Mouse (Mus musculus): ENCODE data around the gene Olfr845. TPM values are rescaled to one million over a fixed set of nuclear protein-coding genes. Genes with fewer than 3 reads are reported as not detected.

Olfr845 gene
- not detected in 2 replicates for polyA plus RNA-seq (2012; rRNA removed)

DNA sequence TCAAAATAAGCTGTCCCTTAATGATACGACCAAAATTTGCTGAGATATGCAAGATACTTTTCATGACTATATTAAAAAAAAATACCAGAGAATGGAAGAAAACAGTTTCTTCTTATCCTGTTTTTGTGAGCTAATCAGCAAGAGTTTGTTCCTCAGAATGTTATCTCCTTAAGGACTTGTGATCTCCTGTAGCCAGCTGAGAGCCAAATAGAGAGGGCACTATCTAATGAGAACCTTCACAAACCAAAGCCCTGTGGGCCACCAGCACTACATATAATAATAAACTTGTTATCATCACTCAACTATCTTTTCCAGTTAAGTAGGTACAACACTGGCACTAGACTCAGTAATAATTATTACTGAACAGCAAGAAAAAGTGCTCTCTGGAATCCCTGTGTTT, at the start of gene Olfr845:
Olfr845 (plus strand) TSS at position 301 of the 400 bp plus-strand sequence.
- 68% methylated on average over 1 of the region's 1 CpGs for WGBS
- no peak for DNase-seq (ENCODE audit: low read depth in 1 of 2, low spot score in 2 of 2)
- no peaks in the 10 kb centered on the region for H3K27me3 ChIP-seq (ENCODE audit: control insufficient read depth, insufficient read depth, low read length)
- TF ChIP-seq POLR2A (IDR thresholded peaks at IDR 0.05; ENCODE audit: low read depth, low read length): no peak
- no peak for TF ChIP-seq CTCF (IDR thresholded peaks at IDR 0.05; ENCODE audit: extremely low read depth, insufficient read depth, insufficient read length, insufficient replicate concordance)
- H3K4me3 ChIP-seq (ENCODE audit: extremely low read depth, insufficient read depth, insufficient read length): no peak within 1 kb of the TSS
- H3K27ac ChIP-seq (ENCODE audit: insufficient read depth, low read length): no peak within 1 kb of the TSS
- no peaks in the 10 kb centered on the region for H3K4me1 ChIP-seq (ENCODE audit: control insufficient read depth, insufficient read depth, insufficient read length)
- no peaks in the 10 kb centered on the region for H3K36me3 ChIP-seq (ENCODE audit: control insufficient read depth, insufficient read depth, low read length)

DNA sequence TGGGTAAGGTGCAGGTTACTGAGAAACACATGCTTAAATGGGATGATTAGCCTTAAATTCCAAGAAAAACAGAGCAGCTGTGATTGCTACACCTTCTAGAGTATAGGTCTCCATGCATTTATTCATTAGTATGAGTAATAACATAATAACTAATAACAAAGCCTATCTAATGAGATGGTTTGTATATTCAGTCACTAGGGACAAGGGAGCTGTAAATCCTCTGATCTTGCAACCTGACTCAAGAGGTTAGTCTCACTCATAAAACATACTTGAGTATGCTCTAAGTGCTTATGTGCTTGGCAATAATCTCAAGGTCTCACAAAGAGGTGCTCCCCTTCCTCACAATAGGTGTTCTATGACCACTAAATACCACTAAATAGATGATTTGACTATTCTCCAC, 20.2 kb upstream of the Olfr845 start, which contains the start of gene Olfr844:
Olfr844 (plus strand) TSS at position 301 of the 400 bp plus-strand sequence.
- Histone ChIP-seq H3K27me3 (ENCODE audit: control insufficient read depth, insufficient read depth, low read length) (no peaks in the 10 kb centered on the region), H3K4me3 (ENCODE audit: extremely low read depth, insufficient read depth, insufficient read length) (no peak within 1 kb of the TSS), H3K4me1 (ENCODE audit: control insufficient read depth, insufficient read depth, insufficient read length) (no peaks in the 10 kb centered on the region), H3K27ac (ENCODE audit: insufficient read depth, low read length) (no peak within 1 kb of the TSS), H3K36me3 (ENCODE audit: control insufficient read depth, insufficient read depth, low read length) (no peaks in the 10 kb centered on the region)
- no peak for DNase-seq (ENCODE audit: low read depth in 1 of 2, low spot score in 2 of 2)
- TF ChIP-seq POLR2A (IDR thresholded peaks at IDR 0.05; ENCODE audit: low read depth, low read length) (no peak), CTCF (IDR thresholded peaks at IDR 0.05; ENCODE audit: extremely low read depth, insufficient read depth, insufficient read length, insufficient replicate concordance) (no peak)

DNA sequence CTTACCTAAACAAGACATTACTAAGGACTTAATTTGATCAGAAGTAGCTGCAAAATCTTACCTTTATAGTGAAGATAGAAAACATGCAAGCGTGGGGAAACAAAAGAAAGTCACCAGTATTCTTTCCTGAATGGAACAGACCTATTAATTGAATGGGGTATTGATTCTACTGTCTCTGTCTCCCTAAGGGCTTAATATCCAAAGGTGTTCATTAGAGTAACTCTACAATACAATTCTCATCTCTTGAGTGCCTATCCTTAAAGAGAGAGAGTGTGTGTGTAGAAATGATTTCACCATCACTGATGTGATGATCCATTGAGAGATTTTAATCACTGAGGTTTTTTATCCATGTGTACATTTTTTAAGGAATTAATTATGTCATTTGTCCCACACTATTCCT, 27.6 kb downstream of the Olfr845 start, which contains the start of gene Olfr846:
Olfr846 (minus strand) TSS at position 101 of the 400 bp plus-strand sequence.
- no peaks in the 10 kb centered on the region for H3K36me3 ChIP-seq (ENCODE audit: control insufficient read depth, insufficient read depth, low read length)
- no peak for TF ChIP-seq CTCF (IDR thresholded peaks at IDR 0.05; ENCODE audit: extremely low read depth, insufficient read depth, insufficient read length, insufficient replicate concordance)
- H3K27ac ChIP-seq (ENCODE audit: insufficient read depth, low read length): no peak within 1 kb of the TSS
- H3K4me1 ChIP-seq (ENCODE audit: control insufficient read depth, insufficient read depth, insufficient read length): no peaks in the 10 kb centered on the region
- DNase-seq (ENCODE audit: low read depth in 1 of 2, low spot score in 2 of 2): no peak
- WGBS: 50% methylated on average over 1 of the region's 1 CpGs
- H3K4me3 ChIP-seq (ENCODE audit: extremely low read depth, insufficient read depth, insufficient read length): no peak within 1 kb of the TSS
- no peaks in the 10 kb centered on the region for H3K27me3 ChIP-seq (ENCODE audit: control insufficient read depth, insufficient read depth, low read length)

DNA sequence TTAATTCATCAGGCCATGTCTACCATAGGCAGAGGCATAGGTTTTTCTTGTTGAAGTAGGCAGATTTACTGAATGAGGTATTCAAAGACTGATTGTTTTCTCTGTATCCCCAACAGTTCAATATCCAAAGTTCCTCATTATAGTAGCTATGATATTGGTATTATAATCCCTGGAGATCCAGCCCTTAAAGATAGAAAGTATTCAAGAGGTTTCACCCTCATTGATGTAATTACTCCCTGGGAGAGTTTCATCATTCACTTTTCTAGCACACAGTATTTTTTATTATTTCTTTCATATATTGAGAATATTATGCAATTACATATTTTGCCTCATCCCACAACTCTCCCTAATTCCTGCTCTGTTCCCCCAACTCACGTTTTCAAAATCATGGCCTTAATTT, 42.3 kb downstream of the Olfr845 start, which contains the start of gene Olfr847:
Olfr847 (minus strand) TSS at position 101 of the 400 bp plus-strand sequence.
- Histone ChIP-seq H3K27me3 (ENCODE audit: control insufficient read depth, insufficient read depth, low read length) (no peaks in the 10 kb centered on the region), H3K4me1 (ENCODE audit: control insufficient read depth, insufficient read depth, insufficient read length) (no peaks in the 10 kb centered on the region), H3K27ac (ENCODE audit: insufficient read depth, low read length) (no peak within 1 kb of the TSS), H3K4me3 (ENCODE audit: extremely low read depth, insufficient read depth, insufficient read length) (no peak within 1 kb of the TSS), H3K36me3 (ENCODE audit: control insufficient read depth, insufficient read depth, low read length) (no peaks in the 10 kb centered on the region)
- 59% methylated on average over 1 of the region's 1 CpGs for WGBS
- no peak for DNase-seq (ENCODE audit: low read depth in 1 of 2, low spot score in 2 of 2)
- no peak for TF ChIP-seq POLR2A (IDR thresholded peaks at IDR 0.05; ENCODE audit: low read depth, low read length)

Other genes starting within 250 kb of the Olfr845 start
- gene Olfr836, start 216.1 kb upstream of the Olfr845 start, polyA plus RNA-seq (2012; rRNA removed): not detected in 2 replicates
- not detected in 2 replicates for gene Olfr837, start 200.1 kb upstream of the Olfr845 start, polyA plus RNA-seq (2012; rRNA removed)
- gene Olfr839-ps1, start 159.1 kb upstream of the Olfr845 start, polyA plus RNA-seq (2012; rRNA removed): not detected in 2 replicates
- not detected in 2 replicates for gene Olfr843, start 84.5 kb upstream of the Olfr845 start, polyA plus RNA-seq (2012; rRNA removed)
- not detected in 2 replicates for gene Olfr844, start 20.1 kb upstream of the Olfr845 start, polyA plus RNA-seq (2012; rRNA removed)
- not detected in 2 replicates for gene Olfr846, start 27.5 kb downstream of the Olfr845 start, polyA plus RNA-seq (2012; rRNA removed)
- not detected in 2 replicates for gene Olfr847, start 42.2 kb downstream of the Olfr845 start, polyA plus RNA-seq (2012; rRNA removed)
- not detected in 2 replicates for gene Olfr849, start 103.8 kb downstream of the Olfr845 start, polyA plus RNA-seq (2012; rRNA removed)
- not detected in 2 replicates for gene Olfr850, start 141.8 kb downstream of the Olfr845 start, polyA plus RNA-seq (2012; rRNA removed)
- not detected in 2 replicates for gene Olfr851, start 156.8 kb downstream of the Olfr845 start, polyA plus RNA-seq (2012; rRNA removed)
- not detected in 2 replicates for gene Olfr853, start 204.6 kb downstream of the Olfr845 start, polyA plus RNA-seq (2012; rRNA removed)
- gene Olfr854, start 230.9 kb downstream of the Olfr845 start, polyA plus RNA-seq (2012; rRNA removed): not detected in 2 replicates
- not detected in 2 replicates for gene Olfr855, start 246.2 kb downstream of the Olfr845 start, polyA plus RNA-seq (2012; rRNA removed)